Mouse (Mus musculus): ENCODE data around the gene Cdk5r2.

The Cdk5r2 gene

DNA sequence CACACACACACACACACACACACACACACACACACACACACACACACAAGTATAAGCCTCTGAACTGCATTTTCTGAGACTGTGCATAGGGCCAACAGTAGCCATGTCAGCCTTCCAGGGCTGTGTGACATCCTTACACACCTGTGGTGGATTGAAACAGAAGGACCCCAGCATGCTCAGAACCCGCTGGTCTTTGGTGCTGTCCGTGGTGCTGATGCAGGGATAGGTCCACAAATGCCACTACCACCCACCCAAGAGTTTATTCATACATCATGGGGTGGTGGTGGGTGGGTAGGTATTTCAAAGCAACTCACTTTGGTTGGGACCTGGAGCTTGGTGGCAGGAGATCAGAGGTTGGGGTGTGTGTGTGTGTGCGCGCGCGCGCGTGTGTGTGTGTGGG, 36.8 kb downstream of the Cdk5r2 start:
- no peak for DNase-seq (ENCODE audit: low read depth, low spot score)

GRCm38 (mm10) chr1:74892351-74893133, 37.8 kb downstream of the Cdk5r2 start:
- no peak for DNase-seq (ENCODE audit: low read depth, low spot score)

DNA sequence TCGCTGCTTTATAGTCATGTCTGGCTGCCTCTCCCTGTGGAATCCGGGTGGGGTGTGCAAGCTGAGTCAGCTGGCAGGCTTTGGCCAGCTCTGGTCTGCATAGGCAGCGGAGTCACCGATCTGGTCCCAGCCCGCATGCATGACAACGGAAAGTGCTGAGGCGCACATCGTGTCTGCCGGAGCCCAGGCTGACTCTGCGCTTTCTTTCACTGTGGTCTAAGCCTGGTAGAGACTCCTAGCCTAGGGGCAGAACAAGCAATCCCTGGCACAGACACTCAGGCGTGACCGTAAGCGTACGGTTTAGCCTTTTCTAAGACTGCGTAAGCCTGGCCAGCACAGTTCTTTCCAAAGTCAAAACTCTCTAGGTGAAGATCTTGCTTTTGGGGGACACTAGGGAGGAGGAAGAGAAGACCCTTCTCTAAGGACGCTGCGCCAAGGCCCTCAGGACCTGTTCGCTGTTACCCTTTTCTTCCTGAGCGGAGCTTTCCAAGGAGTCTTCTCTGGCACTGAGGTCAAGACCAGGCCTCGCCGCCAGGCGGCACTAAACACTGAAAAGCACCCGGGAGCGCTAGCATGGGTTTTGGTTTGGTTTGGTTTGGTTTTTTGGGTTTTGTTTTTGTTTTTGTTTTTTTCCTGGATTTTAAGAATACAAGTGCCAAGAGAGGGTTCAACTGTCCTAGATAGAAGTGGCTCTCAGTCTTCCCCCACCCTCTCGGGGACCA, 38.6 kb downstream of the Cdk5r2 start, which contains the start of gene Cryba2:
Gene Cryba2, minus strand, starts transcription at position 10 of the 722 bp plus-strand sequence.
- DNase-seq (ENCODE audit: low read depth, low spot score), result no peak

DNA sequence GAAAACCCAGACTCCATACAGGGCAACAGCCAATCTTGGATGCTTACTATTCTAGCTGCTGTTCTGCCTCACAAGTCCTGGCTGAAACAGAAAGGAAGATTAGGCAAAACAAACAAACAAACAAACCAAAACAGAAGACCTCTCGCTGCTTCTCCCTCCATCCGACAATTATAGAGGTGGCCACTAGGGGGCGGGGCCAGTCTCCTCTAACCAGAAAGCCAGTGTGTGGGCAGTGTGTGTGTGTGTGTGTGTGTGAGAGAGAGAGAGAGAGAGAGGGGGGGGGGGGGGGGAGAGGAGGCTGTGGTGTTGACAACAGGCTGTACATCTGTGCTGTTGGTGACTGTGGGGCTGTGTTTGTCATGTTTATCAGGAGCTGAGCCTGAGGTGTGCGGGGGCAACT, 40.2 kb downstream of the Cdk5r2 start:
- DNase-seq (ENCODE audit: low read depth, low spot score), result no peak

DNA sequence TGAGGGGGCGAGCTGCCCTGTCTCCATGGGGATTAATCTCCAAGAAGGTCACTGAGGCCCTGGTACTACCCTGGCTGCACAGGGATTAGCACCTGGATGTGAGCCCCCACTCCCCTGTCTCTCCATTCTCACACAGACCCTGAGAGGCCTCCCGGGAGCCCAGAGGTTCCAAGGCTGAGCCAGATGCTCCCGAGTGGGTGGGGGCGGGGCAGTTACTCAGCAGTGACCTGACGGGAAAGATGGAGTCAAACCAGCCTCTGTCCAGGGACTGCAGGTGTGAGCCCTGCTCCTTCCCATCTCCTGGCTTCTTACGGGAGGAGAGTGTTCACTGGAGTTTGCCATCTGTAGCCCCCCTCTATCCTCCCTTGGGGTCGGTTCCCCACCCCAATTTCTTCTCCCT, 43.2 kb downstream of the Cdk5r2 start:
- no peak for DNase-seq (ENCODE audit: low read depth, low spot score)

DNA sequence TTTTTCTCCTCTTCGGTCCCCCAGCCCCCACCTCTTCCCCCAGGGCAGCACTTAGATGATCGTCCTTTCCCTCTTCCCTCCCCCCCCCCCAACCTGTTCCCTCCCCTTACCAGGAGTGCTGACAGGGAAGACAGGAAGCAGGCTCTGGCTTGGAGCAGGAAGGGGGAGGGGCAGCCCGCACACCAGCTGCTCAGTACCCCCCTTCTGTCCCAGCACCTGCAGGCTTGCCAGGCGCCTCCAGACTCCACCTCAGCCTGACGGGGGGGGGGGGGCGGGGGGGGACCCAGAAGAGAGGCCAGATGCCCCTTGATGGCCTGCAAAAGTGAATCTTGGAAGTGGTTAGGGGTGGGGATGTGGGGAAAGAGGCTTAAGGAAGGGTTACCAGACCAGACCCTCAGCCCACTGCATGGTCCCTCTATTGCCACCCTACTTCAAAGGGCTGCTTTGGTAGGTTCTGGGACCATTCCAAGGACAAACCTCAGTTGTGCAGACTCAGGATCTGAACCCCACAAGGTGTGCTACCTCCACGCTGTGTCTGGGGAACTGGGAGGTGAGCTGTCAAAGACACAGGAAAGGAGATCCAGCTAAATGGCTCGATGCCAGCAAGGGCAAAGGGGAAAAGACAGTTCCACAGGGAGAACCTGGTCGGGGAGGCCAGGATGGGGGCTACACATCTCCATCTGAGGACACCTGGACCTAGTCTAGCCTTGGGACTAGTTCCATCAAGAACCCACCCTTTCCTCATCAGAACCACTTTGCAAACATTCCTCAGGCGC, 44.1 kb downstream of the Cdk5r2 start:
- no peak for DNase-seq (ENCODE audit: low read depth, low spot score)

DNA sequence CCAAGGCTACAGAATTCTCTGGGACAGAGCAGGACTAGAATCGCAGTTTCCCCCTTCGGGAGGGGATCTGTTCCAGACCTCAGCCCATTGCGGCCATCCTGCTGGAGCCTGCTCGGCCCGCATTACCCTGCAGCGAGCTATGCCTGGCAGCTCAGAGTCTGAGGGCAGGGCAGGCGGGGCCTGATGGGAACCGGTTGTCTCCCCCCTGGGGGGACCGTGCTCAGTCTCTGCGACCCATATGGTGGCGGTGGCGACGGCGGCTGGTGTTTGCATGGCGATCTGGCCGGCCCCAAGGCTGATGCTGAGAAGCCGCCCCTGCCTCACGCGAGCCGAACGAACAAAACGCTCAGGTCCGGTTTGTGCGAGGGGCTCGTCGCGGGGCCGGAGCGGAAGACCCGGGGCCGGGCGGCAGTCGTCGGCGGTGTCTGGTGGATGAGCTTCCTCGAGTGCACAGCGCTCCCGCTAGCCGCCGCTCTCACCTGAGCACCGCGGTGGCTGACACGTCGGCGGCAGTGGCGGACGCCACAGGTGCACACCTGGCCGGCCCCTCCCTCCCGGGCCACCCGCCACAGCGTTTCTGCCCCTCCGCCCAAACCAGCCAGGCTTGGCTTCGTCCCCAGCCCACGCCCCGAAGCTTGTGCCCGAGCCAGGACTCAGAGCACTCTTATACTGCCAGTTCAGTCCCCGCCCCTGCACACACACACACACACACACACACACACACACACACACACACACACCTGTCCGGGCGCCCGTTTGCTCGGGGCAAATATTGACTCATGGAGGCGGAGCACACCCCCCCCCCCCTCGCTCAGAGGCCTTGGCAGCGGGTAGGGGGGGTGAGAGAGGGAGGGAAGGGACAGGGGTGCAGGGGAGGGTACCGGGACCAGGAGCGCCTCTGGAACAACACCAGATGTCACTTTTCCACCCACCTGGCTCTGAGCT, 45.9 kb downstream of the Cdk5r2 start:
- DNase-seq (ENCODE audit: low read depth, low spot score), result no peak

DNA sequence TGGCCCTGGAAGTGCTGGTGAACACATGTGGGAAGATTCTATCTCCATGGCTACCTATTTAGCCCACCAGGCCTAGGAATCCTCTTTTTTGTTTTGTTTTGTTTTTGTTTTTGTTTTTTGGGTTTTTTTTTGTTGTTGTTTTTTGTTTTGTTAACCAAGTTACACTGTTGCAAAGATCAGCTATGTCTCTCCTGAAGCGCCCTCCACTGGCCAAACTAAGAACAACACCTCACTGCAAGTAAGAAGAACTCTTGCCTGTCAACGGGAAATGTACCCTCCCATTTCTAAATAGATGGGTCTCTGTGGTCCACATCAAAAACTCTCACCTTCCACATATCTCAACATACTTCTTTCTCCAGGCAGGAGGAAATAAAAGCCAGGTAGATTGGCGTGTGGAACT, 47.0 kb downstream of the Cdk5r2 start:
- no peak for DNase-seq (ENCODE audit: low read depth, low spot score)

- no peak for DNase-seq (ENCODE audit: low read depth, low spot score)
Observed at GRCm38 (mm10) chr1:74902191-74902590, 47.5 kb downstream of the Cdk5r2 start.
